Mouse (Mus musculus) MEL (cell line): ENCODE results near the gene Cdk14.

Experiments used
- CTCF ChIP-seq, 3 experiments: IDR thresholded peaks in 2 of 3; conservative IDR thresholded peaks in 1 of 3; 2 replicates each; pipeline ENCODE4 v1.5.1; 2011 to 2012; ENCODE audit warnings: low read length in 3 of 3, low read depth in 2 of 3, mild to moderate bottlenecking in 2 of 3, improper control_type of control experiment in 1 of 3, inconsistent platforms in 1 of 3, mixed read lengths in 1 of 3, moderate library complexity in 1 of 3; ENCODE audit not compliant: control insufficient read depth in 1 of 3, insufficient read depth in 1 of 3, poor library complexity in 1 of 3, severe bottlenecking in 1 of 3
- ELF1 ChIP-seq: IDR thresholded peaks from 2 replicates; pipeline ENCODE4 v1.6.1; 2014; ENCODE audit warnings: low read depth, mild to moderate bottlenecking, inconsistent platforms, low read length, improper control_type of control experiment, moderate library complexity
- EP300 ChIP-seq, 2 experiments: IDR thresholded peaks; 2 replicates each; pipeline ENCODE4 v1.6.1; 2011; ENCODE audit warnings: improper control_type of control experiment in 2 of 2, low read length in 2 of 2, low read depth in 1 of 2, mild to moderate bottlenecking in 1 of 2
- GATA1 ChIP-seq: IDR thresholded peaks from 2 replicates; pipeline ENCODE4 v1.6.1; 2011; ENCODE audit warnings: low read depth, low read length, improper control_type of control experiment
- MAX ChIP-seq: IDR thresholded peaks from 2 replicates; pipeline ENCODE4 v1.6.1; 2011; ENCODE audit warnings: low read length, improper control_type of control experiment
- MAZ ChIP-seq: IDR thresholded peaks from 2 replicates; pipeline ENCODE4 v1.6.1; 2012; ENCODE audit warnings: low read depth, mild to moderate bottlenecking, inconsistent platforms, low read length, improper control_type of control experiment
- MXI1 ChIP-seq: IDR thresholded peaks from 2 replicates; pipeline ENCODE4 v1.6.1; 2011; ENCODE audit warnings: mild to moderate bottlenecking, low read depth, low read length, improper control_type of control experiment
- POLR2A ChIP-seq, 2 experiments: IDR thresholded peaks; 2 replicates each; pipeline ENCODE4 v1.6.1; 2011 to 2012; ENCODE audit warnings: low read length in 2 of 2, mild to moderate bottlenecking in 2 of 2, control low read depth in 1 of 2, improper control_type of control experiment in 1 of 2, low read depth in 1 of 2, moderate library complexity in 1 of 2; ENCODE audit not compliant: control insufficient read depth in 1 of 2, insufficient read depth in 1 of 2, poor library complexity in 1 of 2
- POLR2AphosphoS2 ChIP-seq: IDR thresholded peaks from 2 replicates; pipeline ENCODE4 v1.6.1; 2011; ENCODE audit warnings: low read length, improper control_type of control experiment
- RAD21 ChIP-seq: IDR thresholded peaks from 2 replicates; pipeline ENCODE4 v1.6.1; 2011; ENCODE audit warnings: mild to moderate bottlenecking, low read depth, low read length, improper control_type of control experiment
- SMC3 ChIP-seq: IDR thresholded peaks from 2 replicates; pipeline ENCODE4 v1.6.1; 2011; ENCODE audit warnings: low read depth, low read length, improper control_type of control experiment
- USF2 ChIP-seq, 2 experiments: IDR thresholded peaks; 2 replicates each; pipeline ENCODE4 v1.6.1; 2011 to 2012; ENCODE audit warnings: improper control_type of control experiment in 2 of 2, low read length in 2 of 2, borderline replicate concordance in 1 of 2, inconsistent platforms in 1 of 2, low read depth in 1 of 2, mild to moderate bottlenecking in 1 of 2; ENCODE audit not compliant: insufficient read depth in 1 of 2
- ZC3H11A ChIP-seq: IDR thresholded peaks from 2 replicates; pipeline ENCODE4 v1.6.1; 2012; ENCODE audit warnings: low read depth, mild to moderate bottlenecking, inconsistent platforms, low read length, improper control_type of control experiment
- ZMIZ1 ChIP-seq: IDR thresholded peaks from 2 replicates; pipeline ENCODE4 v1.6.1; 2012; ENCODE audit warnings: low read depth, mild to moderate bottlenecking, inconsistent platforms, low read length, improper control_type of control experiment, moderate library complexity

- no peak for TF ChIP-seq POLR2AphosphoS2
- no peak for TF ChIP-seq ZC3H11A
- TF ChIP-seq MAX: no peak
- no peak for TF ChIP-seq CTCF (IDR thresholded peaks at IDR 0.05 in 2 of 3, conservative IDR thresholded peaks at IDR 0.05 in 1 of 3; ENCODE audit: control insufficient read depth in 1 of 3, insufficient read depth in 1 of 3, low read depth in 2 of 3, low read length in 3 of 3, poor library complexity in 1 of 3, severe bottlenecking in 1 of 3)
- TF ChIP-seq EP300 (IDR thresholded peaks at IDR 0.05; ENCODE audit: low read depth in 1 of 2, low read length in 2 of 2): no peak
- TF ChIP-seq POLR2A (IDR thresholded peaks at IDR 0.05; ENCODE audit: control insufficient read depth in 1 of 2, insufficient read depth in 1 of 2, low read depth in 1 of 2, low read length in 2 of 2, poor library complexity in 1 of 2): no peak
- TF ChIP-seq ELF1: no peak
- TF ChIP-seq MXI1: no peak
- no peak for TF ChIP-seq GATA1
- no peak for TF ChIP-seq MAZ
- no peak for TF ChIP-seq USF2 (IDR thresholded peaks at IDR 0.05; ENCODE audit: borderline replicate concordance in 1 of 2, insufficient read depth in 1 of 2, low read depth in 1 of 2, low read length in 2 of 2)
- no peak for TF ChIP-seq RAD21
- no peak for TF ChIP-seq ZMIZ1
- no peak for TF ChIP-seq SMC3
These were observed 77.5 kb downstream of the Cdk14 start for GRCm38 (mm10) chr5:5342410-5343137.
